Mouse (Mus musculus): ENCODE data around the gene Cdk6. TPM values are rescaled to one million over a fixed set of nuclear protein-coding genes. Genes with fewer than 3 reads are reported as not detected.

Gene Cdk6
- polyA plus RNA-seq (2015; fragmentation: Illumina TruSeq; extraction: RNeasy Lipid Tissue Mini Kit (QIAGEN cat#74804); ENCODE audit: low read depth, low replicate concordance): 0.74 TPM

GRCm38 (mm10) chr5:3341111-3341911 is at the start of gene Cdk6:
Gene Cdk6, plus strand, starts transcription at chr5:3341485.

GRCm38 (mm10) chr5:3543629-3544479 is 202.6 kb downstream of the Cdk6 start, which contains the start of gene Fam133b:
Gene Fam133b, plus strand, starts transcription at chr5:3543833.

GRCm38 (mm10) chr5:3571266-3571665 is 230.0 kb downstream of the Cdk6 start, which contains the start of gene 1700109H08Rik:
Gene 1700109H08Rik, plus strand, starts transcription at chr5:3571566.

Other genes with a start within 250 kb of the Cdk6 start
- 60.1 TPM for gene Fam133b, start 202.3 kb downstream of the Cdk6 start, polyA plus RNA-seq (2015; fragmentation: Illumina TruSeq; extraction: RNeasy Lipid Tissue Mini Kit (QIAGEN cat#74804); ENCODE audit: low read depth, low replicate concordance)
- gene 1700109H08Rik, start 230.1 kb downstream of the Cdk6 start, polyA plus RNA-seq (2015; fragmentation: Illumina TruSeq; extraction: RNeasy Lipid Tissue Mini Kit (QIAGEN cat#74804); ENCODE audit: low read depth, low replicate concordance): 3.9 TPM